Mouse (Mus musculus) kidney, adult 2 months (tissue): ENCODE data around the gene Map4k5.

Experiments
- CTCF ChIP-seq: fragments of 200-500 bp; conservative IDR thresholded peaks from 2 replicates; pipeline ENCODE4 v1.5.1; 2011; ENCODE audit warnings: low read depth, mild to moderate bottlenecking, control low read depth, low read length, moderate library complexity, mixed read lengths; ENCODE audit not compliant: insufficient read depth, insufficient read length
- POLR2A ChIP-seq: fragments of 200-500 bp; IDR thresholded peaks from one replicate; pipeline ENCODE4 v1.6.1; 2011; ENCODE audit warnings: low read depth, low read length, control low read depth

- TF ChIP-seq POLR2A (no peak), CTCF (no peak)
Measured at GRCm38 (mm10) chr12:69768841-69769240, 124.2 kb downstream of the Map4k5 start.
